Mouse (Mus musculus) MEL (cell line): ENCODE results near the gene Tuba1b. TPM values are rescaled to one million over a fixed set of nuclear protein-coding genes. Genes with fewer than 3 reads are reported as not detected.

ENCODE experiments used
- DNase-seq: peaks from one replicate; pipeline ENCODE4 v3.0.0; 2011; ENCODE audit warnings: low read depth, low spot score
- H3K27ac ChIP-seq: 2 replicates; pipeline ENCODE4 v1.5.1; 2012; ENCODE audit warnings: low read depth, mild to moderate bottlenecking, control low read depth, low read length, moderate library complexity; ENCODE audit not compliant: control insufficient read depth
- H3K27me3 ChIP-seq, 2 experiments: fragments of 150-350 bp in 1 of 2; sonication (generic) in 1 of 2; 2 replicates each; pipeline ENCODE4 v1.6.1; 2012; ENCODE audit warnings: low read length in 2 of 2, mild to moderate bottlenecking in 2 of 2, improper control_type of control experiment in 1 of 2, moderate library complexity in 1 of 2; ENCODE audit not compliant: insufficient read depth in 2 of 2, control insufficient read depth in 1 of 2
- H3K36me3 ChIP-seq, 2 experiments: 2 replicates each; pipeline ENCODE4 v1.6.1; 2012 to 2014; ENCODE audit warnings: low read length in 2 of 2, improper control_type of control experiment in 1 of 2, inconsistent platforms in 1 of 2, mild to moderate bottlenecking in 1 of 2; ENCODE audit not compliant: insufficient read depth in 2 of 2, control insufficient read depth in 1 of 2
- H3K4me1 ChIP-seq, 2 experiments: fragments of 150-350 bp in 1 of 2; sonication (generic) in 1 of 2; 2 replicates each; pipeline ENCODE4 v1.6.1; 2012; ENCODE audit warnings: low read length in 2 of 2, improper control_type of control experiment in 1 of 2, mild to moderate bottlenecking in 1 of 2; ENCODE audit not compliant: insufficient read depth in 2 of 2, control insufficient read depth in 1 of 2
- H3K4me3 ChIP-seq, 2 experiments: fragments of 150-350 bp in 1 of 2; sonication (generic) in 1 of 2; 2 replicates each; pipeline ENCODE4 v1.5.1; 2012; ENCODE audit warnings: low read depth in 2 of 2, low read length in 2 of 2, mild to moderate bottlenecking in 2 of 2, moderate library complexity in 2 of 2, control low read depth in 1 of 2, improper control_type of control experiment in 1 of 2; ENCODE audit not compliant: control insufficient read depth in 1 of 2, insufficient read depth in 1 of 2
- H3K79me2 ChIP-seq: 2 replicates; pipeline ENCODE4 v1.6.1; 2012; ENCODE audit warnings: mild to moderate bottlenecking, low read length, moderate library complexity; ENCODE audit not compliant: control insufficient read depth, poor library complexity, insufficient read depth
- H3K9ac ChIP-seq: 2 replicates; pipeline ENCODE4 v1.6.1; 2012; ENCODE audit warnings: low read depth, mild to moderate bottlenecking, control low read depth, low read length, moderate library complexity; ENCODE audit not compliant: control insufficient read depth, poor library complexity, severe bottlenecking
- H3K9me3 ChIP-seq: fragments of 150-350 bp; sonication (generic); replicated peaks from 2 replicates; pipeline ENCODE4 v1.6.1; 2012; ENCODE audit warnings: mild to moderate bottlenecking, low read length, improper control_type of control experiment, moderate library complexity; ENCODE audit not compliant: insufficient read depth
- CHD1 ChIP-seq: IDR thresholded peaks from 2 replicates; pipeline ENCODE4 v1.6.1; 2012; ENCODE audit warnings: low read depth, mild to moderate bottlenecking, inconsistent platforms, low read length, improper control_type of control experiment
- CTCF ChIP-seq, 3 experiments: IDR thresholded peaks in 2 of 3; conservative IDR thresholded peaks in 1 of 3; 2 replicates each; pipeline ENCODE4 v1.5.1; 2011 to 2012; ENCODE audit warnings: low read length in 3 of 3, low read depth in 2 of 3, mild to moderate bottlenecking in 2 of 3, improper control_type of control experiment in 1 of 3, inconsistent platforms in 1 of 3, mixed read lengths in 1 of 3, moderate library complexity in 1 of 3; ENCODE audit not compliant: control insufficient read depth in 1 of 3, insufficient read depth in 1 of 3, poor library complexity in 1 of 3, severe bottlenecking in 1 of 3
- E2F4 ChIP-seq: IDR thresholded peaks from 2 replicates; pipeline ENCODE4 v1.6.1; 2011; ENCODE audit warnings: low read depth, low read length, improper control_type of control experiment, borderline replicate concordance
- EP300 ChIP-seq, 2 experiments: IDR thresholded peaks; 2 replicates each; pipeline ENCODE4 v1.6.1; 2011; ENCODE audit warnings: improper control_type of control experiment in 2 of 2, low read length in 2 of 2, low read depth in 1 of 2, mild to moderate bottlenecking in 1 of 2
- ETS1 ChIP-seq: IDR thresholded peaks from 2 replicates; pipeline ENCODE4 v1.6.1; 2012; ENCODE audit warnings: low read depth, mild to moderate bottlenecking, inconsistent platforms, low read length, improper control_type of control experiment, moderate library complexity
- HCFC1 ChIP-seq: IDR thresholded peaks from 2 replicates; pipeline ENCODE4 v1.6.1; 2012; ENCODE audit warnings: low read depth, mild to moderate bottlenecking, inconsistent platforms, low read length, improper control_type of control experiment, moderate library complexity
- KAT2A ChIP-seq: conservative IDR thresholded peaks from 2 replicates; pipeline ENCODE4 v1.6.1; 2012; ENCODE audit warnings: low read depth, low read length, improper control_type of control experiment, inconsistent platforms
- MAZ ChIP-seq: IDR thresholded peaks from 2 replicates; pipeline ENCODE4 v1.6.1; 2012; ENCODE audit warnings: low read depth, mild to moderate bottlenecking, inconsistent platforms, low read length, improper control_type of control experiment
- MEF2A ChIP-seq: IDR thresholded peaks from 2 replicates; pipeline ENCODE4 v1.6.1; 2014; ENCODE audit warnings: low read depth, mild to moderate bottlenecking, inconsistent platforms, low read length, improper control_type of control experiment; ENCODE audit not compliant: poor library complexity, insufficient replicate concordance, severe bottlenecking; ENCODE audit errors: extremely low read depth
- NELFE ChIP-seq: IDR thresholded peaks from 2 replicates; pipeline ENCODE4 v1.6.1; 2011; ENCODE audit warnings: low read depth, low read length, improper control_type of control experiment
- POLR2A ChIP-seq, 2 experiments: IDR thresholded peaks; 2 replicates each; pipeline ENCODE4 v1.6.1; 2011 to 2012; ENCODE audit warnings: low read length in 2 of 2, mild to moderate bottlenecking in 2 of 2, control low read depth in 1 of 2, improper control_type of control experiment in 1 of 2, low read depth in 1 of 2, moderate library complexity in 1 of 2; ENCODE audit not compliant: control insufficient read depth in 1 of 2, insufficient read depth in 1 of 2, poor library complexity in 1 of 2
- POLR2AphosphoS2 ChIP-seq: IDR thresholded peaks from 2 replicates; pipeline ENCODE4 v1.6.1; 2011; ENCODE audit warnings: low read length, improper control_type of control experiment
- POLR2AphosphoS5 ChIP-seq: IDR thresholded peaks from 2 replicates; pipeline ENCODE4 v1.6.1; 2012; ENCODE audit warnings: low read depth, borderline replicate concordance, mild to moderate bottlenecking, inconsistent platforms, low read length, moderate library complexity, mixed read lengths
- RAD21 ChIP-seq: IDR thresholded peaks from 2 replicates; pipeline ENCODE4 v1.6.1; 2011; ENCODE audit warnings: mild to moderate bottlenecking, low read depth, low read length, improper control_type of control experiment
- SMC3 ChIP-seq: IDR thresholded peaks from 2 replicates; pipeline ENCODE4 v1.6.1; 2011; ENCODE audit warnings: low read depth, low read length, improper control_type of control experiment
- TAL1 ChIP-seq: IDR thresholded peaks from 2 replicates; pipeline ENCODE4 v1.6.1; 2012; ENCODE audit warnings: mild to moderate bottlenecking, inconsistent platforms, low read length, moderate library complexity, mixed read lengths
- USF1 ChIP-seq: IDR thresholded peaks from 2 replicates; pipeline ENCODE4 v1.6.1; 2014; ENCODE audit warnings: low read depth, mild to moderate bottlenecking, inconsistent platforms, low read length, improper control_type of control experiment, moderate library complexity
- USF2 ChIP-seq, 2 experiments: IDR thresholded peaks; 2 replicates each; pipeline ENCODE4 v1.6.1; 2011 to 2012; ENCODE audit warnings: improper control_type of control experiment in 2 of 2, low read length in 2 of 2, borderline replicate concordance in 1 of 2, inconsistent platforms in 1 of 2, low read depth in 1 of 2, mild to moderate bottlenecking in 1 of 2; ENCODE audit not compliant: insufficient read depth in 1 of 2
- ZKSCAN1 ChIP-seq: IDR thresholded peaks from 2 replicates; pipeline ENCODE4 v1.6.1; 2012; ENCODE audit warnings: low read depth, mild to moderate bottlenecking, inconsistent platforms, low read length, improper control_type of control experiment, moderate library complexity
- ZNF384 ChIP-seq: IDR thresholded peaks from 2 replicates; pipeline ENCODE4 v1.6.1; 2012; ENCODE audit warnings: low read depth, mild to moderate bottlenecking, inconsistent platforms, low read length, improper control_type of control experiment
- polyA plus RNA-seq, 2 experiments: library from polyadenylated mRNA; stranded (reverse) in 1 of 2; unstranded in 1 of 2; fragments of >175 nt in 1 of 2; fragments of >200 nt in 1 of 2; gene quantifications; 2 replicates each; pipeline versions ENCODE4 v1.2.1 to v1.2.4; 2012; ENCODE audit warnings: low replicate concordance in 2 of 2, low read depth in 1 of 2; ENCODE audit not compliant: insufficient read length in 2 of 2, insufficient read depth in 1 of 2, missing spikeins in 1 of 2
- total RNA-seq: library from RNA; depleted of rRNA; stranded (reverse); fragments of 300-350 nt; gene quantifications from 2 replicates; pipeline ENCODE4 v1.2.3, GENCODE M21; 2012

Tuba1b gene
- total and polyA plus RNA-seq, 3 experiments, result 1,577 to 1,861 TPM; not detected in 1

- no peak for DNase-seq
- Histone ChIP-seq H3K4me3 (no peak overlapping the region), H3K27ac (no peak overlapping the region), H3K9ac (no peak overlapping the region), H3K79me2 (no peaks in the 10 kb centered on the region), H3K4me1 (peaks cover 0 to 7% of the 10 kb centered on the region in 2 experiments; a peak in 2 of 4 replicates), H3K36me3 (peaks cover 0 to 4% of the 10 kb centered on the region in 2 experiments; a peak in 2 of 4 replicates), H3K27me3 (peaks cover 0 to 3% of the 10 kb centered on the region in 2 experiments; a peak in 2 of 4 replicates), H3K9me3 (no peaks in the 10 kb centered on the region)
- no peak for TF ChIP-seq RAD21
- no peak for TF ChIP-seq ZNF384
- TF ChIP-seq MEF2A, result no peak
- no peak for TF ChIP-seq MAZ
- no peak for TF ChIP-seq ETS1
- TF ChIP-seq ZKSCAN1, result no peak
- no peak for TF ChIP-seq POLR2AphosphoS5
- TF ChIP-seq POLR2A (IDR thresholded peaks at IDR 0.05; ENCODE audit: control insufficient read depth in 1 of 2, insufficient read depth in 1 of 2, low read depth in 1 of 2, low read length in 2 of 2, poor library complexity in 1 of 2), result no peak
- no peak for TF ChIP-seq CHD1
- no peak for TF ChIP-seq NELFE
- no peak for TF ChIP-seq HCFC1
- no peak for TF ChIP-seq TAL1
- no peak for TF ChIP-seq CTCF (IDR thresholded peaks at IDR 0.05 in 2 of 3, conservative IDR thresholded peaks at IDR 0.05 in 1 of 3; ENCODE audit: control insufficient read depth in 1 of 3, insufficient read depth in 1 of 3, low read depth in 2 of 3, low read length in 3 of 3, poor library complexity in 1 of 3, severe bottlenecking in 1 of 3)
- TF ChIP-seq EP300 (IDR thresholded peaks at IDR 0.05; ENCODE audit: low read depth in 1 of 2, low read length in 2 of 2), result no peak
- no peak for TF ChIP-seq SMC3
- no peak for TF ChIP-seq KAT2A
- no peak for TF ChIP-seq USF2 (IDR thresholded peaks at IDR 0.05; ENCODE audit: borderline replicate concordance in 1 of 2, insufficient read depth in 1 of 2, low read depth in 1 of 2, low read length in 2 of 2)
- no peak for TF ChIP-seq E2F4
- no peak for TF ChIP-seq POLR2AphosphoS2
- no peak for TF ChIP-seq USF1
These were observed 38.5 kb downstream of the Tuba1b start for GRCm38 (mm10) chr15:98895635-98896589.
